Mouse (Mus musculus) left cerebral cortex, adult 8-10 months (tissue): Measurements from ENCODE around the gene Mroh2a. TPM values are rescaled to one million over a fixed set of nuclear protein-coding genes. Genes with fewer than 3 reads are reported as not detected.

ENCODE experiments used
- DNase-seq, 2 experiments: peaks; one replicate each; pipeline ENCODE4 v3.0.0; 2022; ENCODE audit warnings: low spot score in 2 of 2
- total RNA-seq, 4 experiments: library from RNA; stranded (reverse); gene quantifications; 2 replicates each; pipeline ENCODE4 v1.2.4; 2022

Mroh2a gene
- total RNA-seq: under 1 TPM in 3 of 4 experiments, not detected in 1; 0.07 to 0.40 (median 0.18) TPM

DNA sequence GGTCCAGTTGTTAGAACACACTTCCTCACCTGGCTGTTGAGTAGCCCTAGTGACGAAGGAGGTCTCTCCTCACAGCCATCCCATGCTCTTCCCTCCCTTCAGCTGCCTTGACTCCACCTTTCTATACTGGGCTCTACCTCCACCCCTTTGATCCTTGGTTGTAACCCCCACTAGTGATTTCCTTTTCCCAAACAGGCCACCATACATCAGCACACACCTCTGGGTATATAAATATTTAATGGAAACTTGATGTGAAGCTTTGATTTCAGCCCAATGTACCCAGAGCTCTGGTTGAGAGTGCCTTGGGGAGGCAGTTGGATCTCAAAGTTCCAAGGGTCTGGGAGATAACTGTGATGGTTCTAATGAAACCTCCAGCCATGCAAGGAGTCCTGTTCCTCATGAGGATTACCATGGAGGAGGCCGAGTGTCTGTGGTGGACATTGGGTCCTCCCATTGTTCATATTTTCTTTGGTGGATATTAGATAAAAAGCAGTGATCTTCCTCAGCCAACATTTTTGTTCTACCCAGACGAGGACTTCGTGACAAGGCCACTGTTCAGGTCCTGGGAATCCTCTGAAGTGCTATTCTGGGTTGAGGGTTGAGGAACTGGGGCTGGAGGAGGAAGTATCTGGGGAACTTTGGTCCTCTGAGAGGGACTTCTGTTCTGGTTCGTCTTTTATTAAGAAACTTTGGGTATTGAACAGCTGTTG lies at the start of gene Mroh2a:
Gene Mroh2a (plus strand): TSS at position 317 of the 710 bp plus-strand sequence.
- DNase-seq: peak in 1 of 2 experiments; percentile 5

DNA sequence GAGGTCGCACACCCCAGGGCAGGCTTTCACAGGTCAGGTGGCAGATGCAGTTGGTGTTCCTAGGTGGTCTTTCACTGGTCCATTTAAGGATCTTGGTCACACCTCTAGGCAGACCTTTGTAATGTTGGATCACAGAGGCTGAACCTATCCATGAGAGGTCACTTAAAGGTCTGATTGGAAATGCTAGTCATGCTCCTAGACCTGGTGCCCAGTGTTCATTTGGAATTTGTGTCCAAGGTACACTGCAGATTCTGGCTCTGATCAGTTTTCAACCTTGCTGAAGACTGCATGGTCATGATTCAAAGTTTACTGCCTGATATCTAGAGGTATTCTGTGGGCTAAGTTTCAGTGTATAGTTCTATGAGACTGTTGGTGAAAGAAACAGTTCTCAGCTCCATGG lies 47.1 kb upstream of the Mroh2a start:
- no peak for DNase-seq

- no peak for DNase-seq
Measured at GRCm38 (mm10) chr1:88186325-88186935, 40.4 kb upstream of the Mroh2a start.

DNA sequence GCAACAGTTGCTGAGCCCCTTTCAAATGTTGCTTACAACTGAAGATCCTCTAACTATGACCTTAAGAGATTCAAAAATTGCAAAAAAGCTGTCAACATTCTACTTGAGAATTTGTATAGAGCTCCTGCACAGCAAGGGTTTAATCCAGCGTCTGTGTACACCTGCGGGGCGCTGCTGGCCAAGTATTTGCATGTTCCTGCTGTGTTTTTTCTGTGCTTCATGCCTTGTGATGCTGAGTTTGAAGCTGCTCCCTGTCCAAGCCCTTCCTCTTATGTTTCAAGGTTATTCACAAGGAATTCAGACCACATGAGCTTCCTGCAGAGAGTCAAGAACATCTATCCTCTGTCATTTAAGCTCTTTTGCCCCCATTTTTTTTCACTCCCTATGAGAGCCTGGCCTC lies 34.6 kb upstream of the Mroh2a start:
- no peak for DNase-seq

DNA sequence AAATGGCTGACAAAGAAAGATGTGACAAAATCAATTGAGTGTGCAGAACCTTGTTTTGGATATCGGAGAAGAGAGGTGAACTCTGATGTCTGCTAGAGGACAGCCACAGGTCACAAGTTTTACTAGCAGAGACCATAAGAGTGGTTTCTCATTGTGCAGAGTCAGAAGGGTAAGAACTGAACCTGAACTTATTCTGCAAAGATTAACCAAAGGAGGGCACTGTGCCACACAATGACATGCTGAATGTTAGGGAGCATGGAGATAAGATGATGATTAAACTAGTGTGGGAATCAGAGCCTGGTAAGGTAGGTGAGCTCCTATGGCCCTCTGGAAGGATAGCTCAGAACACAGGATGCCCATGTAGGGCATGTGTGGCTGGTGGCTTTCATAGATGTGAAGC lies 31.1 kb upstream of the Mroh2a start:
- DNase-seq: no peak

DNA sequence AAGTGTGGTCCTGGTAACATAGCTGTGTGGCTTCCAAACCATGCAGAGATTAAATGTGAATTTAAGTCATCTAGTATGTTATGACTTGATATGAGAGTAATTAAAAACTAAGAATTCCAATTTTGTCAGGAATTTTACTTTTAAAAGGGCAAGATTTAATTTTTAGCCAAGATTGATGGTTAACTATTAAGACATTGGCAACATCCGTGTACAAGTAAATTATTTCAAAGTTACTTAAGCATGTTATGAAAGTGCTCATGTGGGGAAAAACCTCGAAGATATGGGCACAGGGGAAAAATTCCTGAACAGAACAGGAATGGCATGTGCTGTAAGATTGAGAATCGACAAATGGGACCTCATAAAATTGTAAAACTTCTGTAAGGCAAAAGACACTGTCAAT lies 29.3 kb upstream of the Mroh2a start:
- no peak for DNase-seq

DNA sequence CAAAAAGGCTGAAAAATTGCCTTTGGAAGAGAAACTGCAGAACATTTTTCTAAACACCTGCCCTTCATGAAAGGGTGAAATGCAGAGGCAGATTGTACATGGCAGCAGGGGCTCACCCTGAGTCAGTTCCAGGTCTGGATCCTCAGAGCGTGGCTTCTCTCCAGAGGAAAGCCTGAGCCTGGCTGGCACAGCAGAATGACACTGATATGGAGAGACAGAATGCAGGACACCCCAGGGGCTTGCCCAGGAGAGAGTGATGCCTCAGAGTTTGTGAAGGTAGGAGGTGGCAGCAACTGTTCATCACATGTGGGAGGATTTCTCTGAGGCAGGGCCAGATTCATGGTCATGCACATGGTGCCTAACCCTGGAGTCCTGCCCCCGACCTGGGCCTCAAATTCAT lies 26.8 kb upstream of the Mroh2a start:
- no peak for DNase-seq

GRCm38 (mm10) chr1:88200456-88200855 lies 26.3 kb upstream of the Mroh2a start, which contains the start of gene Ugt1a2:
TSS of gene Ugt1a2 (plus strand) at chr1:88200601.
- no peak for DNase-seq

DNA sequence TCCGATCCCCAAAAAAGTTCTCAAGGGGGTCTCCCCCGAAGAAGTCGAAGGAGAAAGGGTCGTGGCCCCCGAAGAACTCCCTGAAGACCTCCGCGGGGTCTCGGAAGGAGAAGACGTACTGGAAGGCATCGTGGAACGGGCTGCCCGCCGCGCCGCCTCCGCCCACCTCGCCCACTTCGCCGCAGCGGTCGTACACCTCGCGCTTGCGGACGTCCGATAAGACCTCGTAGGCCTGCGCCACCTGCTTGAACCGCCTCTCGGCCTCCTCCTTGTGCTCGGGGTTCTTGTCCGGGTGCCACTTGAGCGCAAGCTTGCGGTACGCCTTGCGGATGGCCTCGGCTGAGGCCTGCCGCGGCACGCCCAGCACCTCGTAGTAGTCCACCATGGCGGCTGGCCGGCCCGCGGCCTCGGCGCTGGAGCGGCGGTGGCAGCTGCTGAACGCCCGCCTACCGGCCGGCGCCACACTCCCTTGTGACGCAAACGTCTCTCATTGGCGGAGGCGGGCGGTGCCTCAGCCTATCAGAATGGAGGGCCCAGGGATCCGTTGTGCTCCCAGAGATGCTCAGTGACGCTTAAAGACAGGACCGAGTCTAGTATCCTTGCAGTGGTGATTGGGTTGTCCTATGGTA lies 21.4 kb upstream of the Mroh2a start, which contains the start of gene Dnajb3:
Gene Dnajb3 (minus strand): TSS at position 489 of the 629 bp plus-strand sequence.
- peak; percentile 73 to 79 for DNase-seq

GRCm38 (mm10) chr1:88206843-88207479 lies 19.8 kb upstream of the Mroh2a start:
- DNase-seq: no peak

GRCm38 (mm10) chr1:88211812-88212211 lies 15.0 kb upstream of the Mroh2a start, which contains the start of gene Ugt1a1:
TSS of gene Ugt1a1 (plus strand) at chr1:88211959.
- DNase-seq: no peak

- no peak for DNase-seq
Measured at GRCm38 (mm10) chr1:88212341-88213045, 14.3 kb upstream of the Mroh2a start.

GRCm38 (mm10) chr1:88213061-88213460 lies 13.7 kb upstream of the Mroh2a start:
- no peak for DNase-seq

- DNase-seq: no peak
Measured at GRCm38 (mm10) chr1:88213766-88214461, 12.9 kb upstream of the Mroh2a start.

DNA sequence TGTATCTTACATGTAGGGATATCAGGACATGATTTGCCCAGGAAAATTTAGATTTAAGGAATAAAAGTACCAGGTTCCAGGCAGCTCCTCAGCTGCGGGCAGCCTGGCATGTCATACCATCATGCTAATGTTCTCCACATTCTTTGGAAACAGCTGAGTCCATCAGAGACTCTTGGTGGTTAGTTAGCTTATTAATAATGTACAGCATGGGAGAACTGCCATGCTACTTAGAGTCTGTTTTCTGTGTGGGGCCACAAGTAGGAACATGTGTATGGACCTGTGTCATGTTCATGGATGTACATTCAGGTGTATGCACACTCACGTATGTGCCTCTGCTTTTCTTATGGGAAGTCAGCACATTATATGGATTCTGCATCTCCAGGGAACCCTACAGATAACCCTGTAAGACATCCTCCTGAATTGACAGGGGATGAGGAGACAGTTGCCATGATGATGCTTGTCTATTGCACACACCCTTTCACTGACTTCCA lies 12.3 kb upstream of the Mroh2a start:
- no peak for DNase-seq

- DNase-seq: no peak
Measured at GRCm38 (mm10) chr1:88215466-88216380, 11.1 kb upstream of the Mroh2a start.

DNA sequence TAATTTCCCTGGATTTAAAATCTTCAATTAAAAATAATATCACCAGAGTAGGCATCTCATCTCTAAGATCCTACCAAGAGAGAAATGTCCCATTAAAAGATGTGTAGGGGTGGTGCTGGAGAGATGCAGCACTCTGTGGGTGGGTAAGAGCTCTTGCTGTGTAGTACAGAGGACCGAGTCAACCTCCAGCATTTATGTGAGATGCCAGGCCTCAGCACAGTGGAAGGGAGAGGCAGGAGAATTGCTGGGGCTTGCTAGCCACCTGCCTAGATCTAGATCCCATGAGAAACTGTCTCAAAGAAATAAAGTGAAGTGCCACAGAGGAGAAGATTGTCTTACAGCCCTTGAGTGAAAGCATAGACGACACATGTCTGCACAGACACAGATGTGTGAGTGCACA lies 10.2 kb upstream of the Mroh2a start:
- DNase-seq: no peak

GRCm38 (mm10) chr1:88217144-88217543 lies 9.6 kb upstream of the Mroh2a start:
- DNase-seq: no peak

DNA sequence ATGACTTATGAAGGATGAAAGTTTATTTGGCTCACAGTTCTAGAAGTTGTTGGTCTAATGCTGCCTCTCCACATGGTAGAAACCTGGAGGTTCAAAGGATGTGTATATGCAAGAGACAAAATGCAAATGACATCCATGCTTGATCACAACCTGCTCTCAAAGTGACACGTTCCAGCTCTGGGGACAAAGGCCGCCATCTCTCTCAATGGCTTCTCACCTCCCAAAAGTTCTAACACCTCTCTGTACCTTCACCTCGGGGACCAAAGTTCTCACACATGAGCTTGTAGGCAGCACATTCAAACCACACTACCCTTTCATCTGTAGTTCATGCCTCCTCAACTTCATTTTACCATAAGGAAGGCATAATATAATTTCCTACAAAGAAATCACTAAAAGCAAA lies 9.2 kb upstream of the Mroh2a start:
- DNase-seq: no peak
